Mouse (Mus musculus): ENCODE data around the gene Dyrk3.

DNA sequence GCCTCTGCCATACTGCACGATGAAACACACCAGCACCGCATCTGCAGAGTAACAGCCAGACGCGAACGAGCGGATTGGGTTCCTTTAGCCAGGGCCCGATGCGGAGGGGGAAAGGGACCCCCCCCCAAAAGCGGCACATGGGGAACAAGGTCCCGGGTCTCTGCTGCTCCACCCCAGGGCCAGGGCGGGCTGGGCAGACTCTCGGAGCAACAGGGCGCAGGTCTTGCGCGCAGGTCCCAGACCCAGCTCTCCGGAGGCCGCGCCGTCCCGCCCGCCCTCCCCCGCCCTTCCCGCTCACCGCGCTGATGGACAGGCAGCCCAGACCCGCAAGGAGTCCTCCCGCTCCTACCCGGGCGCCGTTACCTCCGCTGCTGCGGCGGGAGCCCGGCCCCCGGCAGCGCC, 422 bp downstream of the Dyrk3 start:
- no peak for TF ChIP-seq POLR2A (IDR thresholded peaks at IDR 0.05; ENCODE audit: low read depth, low read length)
- no peak for TF ChIP-seq CTCF (IDR thresholded peaks at IDR 0.05; ENCODE audit: extremely low read depth, insufficient read depth, insufficient read length, insufficient replicate concordance)

Measured in spleen, adult 2 months (tissue).